Mouse (Mus musculus): ENCODE data around the gene Rabggta.

- no peak for TF ChIP-seq POLR2A (IDR thresholded peaks at IDR 0.05; ENCODE audit: low read depth, low read length)
- no peak for TF ChIP-seq CTCF (IDR thresholded peaks at IDR 0.05; ENCODE audit: borderline replicate concordance, insufficient read depth, low read length)
Observed at GRCm38 (mm10) chr14:55763166-55763565, 41.1 kb upstream of the Rabggta start.
